ENCODE assay signal across 8 mouse cellular contexts in the genomic region with DNA sequence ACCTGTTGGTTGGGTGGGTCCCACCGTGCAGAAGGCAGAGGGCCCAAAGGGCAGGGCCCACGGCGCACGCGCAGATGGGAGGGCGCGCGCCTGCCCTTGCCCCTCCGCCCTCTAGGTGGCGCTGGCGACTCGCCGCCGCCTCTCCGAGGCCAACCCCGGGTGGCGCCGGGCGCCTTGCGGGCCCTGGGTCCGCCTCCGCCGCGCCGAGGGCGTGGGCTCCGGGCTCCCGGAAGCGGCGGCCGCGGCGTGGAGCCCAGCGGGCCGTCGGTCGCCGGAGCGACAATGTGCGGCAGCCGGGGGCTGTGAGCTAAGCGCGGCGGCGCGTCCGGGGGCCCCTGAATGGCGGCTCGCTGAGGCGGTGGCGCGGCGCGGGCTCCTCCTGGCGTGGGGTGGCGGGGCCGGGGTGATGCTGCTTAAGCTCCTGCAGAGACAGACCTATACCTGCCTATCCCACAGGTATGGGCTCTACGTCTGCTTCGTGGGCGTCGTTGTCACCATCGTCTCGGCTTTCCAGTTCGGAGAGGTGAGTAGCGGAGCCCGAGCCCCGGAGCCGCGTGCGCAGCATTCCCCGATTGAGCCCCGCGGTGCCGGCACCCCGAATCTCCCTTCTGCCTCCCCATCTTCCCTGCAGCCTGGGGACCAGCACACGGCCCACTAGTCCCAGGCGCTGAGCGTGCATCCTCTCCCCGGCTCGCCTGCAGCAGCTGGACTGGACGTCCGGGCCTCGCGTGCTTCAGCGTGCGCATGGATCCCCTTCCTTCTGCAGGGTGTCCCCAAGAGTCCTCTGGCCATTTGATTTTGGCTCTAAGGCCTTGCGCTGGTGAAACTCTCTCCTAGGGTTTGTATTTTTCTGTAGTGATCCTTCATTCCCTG. TPM values are rescaled to one million over a fixed set of nuclear protein-coding genes. Genes with fewer than 3 reads are reported as not detected.
A peak's percentile ranks its signal among the peaks of the same experiment; 100 is the strongest.
DNase-seq lines count a peak whose midpoint lies in the region; ATAC-seq and TF ChIP-seq lines count a peak whose summit lies in the region.

A gene (minus strand): TSS at position 68 of the 873 bp plus-strand sequence.
A gene (plus strand): TSS at position 120 of the 873 bp plus-strand sequence.

- H3K27ac ChIP-seq in hindbrain, postnatal 0 days = peak within 1 kb of the TSS; percentile 85
- peak within 1 kb of the TSS; percentile 92 for H3K27ac ChIP-seq in left cerebral cortex, adult 2 months
- H3K27ac ChIP-seq in macrophage = peak within 1 kb of the TSS; percentile 70

- DNase-seq in WW6 (ENCODE audit: low read depth, low spot score) = peak; percentile 50
- peak; percentile 83 to 92 for DNase-seq in cerebellum, postnatal 4 days (ENCODE audit: low spot score in 2 of 2)
- peak; percentile 76 to 80 for DNase-seq in gastrocnemius, adult 8-10 months (ENCODE audit: low spot score in 2 of 2)
- DNase-seq in hindbrain, postnatal 0 days (ENCODE audit: low spot score) = peak; percentile 91
- peak; percentile 85 to 95 for DNase-seq in left cerebral cortex, adult 2 months (ENCODE audit: extremely low spot score in 1 of 2, low spot score in 2 of 2)
- peak; percentile 78 for DNase-seq in retina, postnatal 7 days (ENCODE audit: low read depth, low spot score)
- peak; percentile 80 to 88 for DNase-seq in urinary bladder, adult 18-20 months (ENCODE audit: low spot score in 2 of 2)

- intact Hi-C loops in left cerebral cortex, adult 2 months (cut with DNase I) = loop anchor here (1.0 to 2.0 kb wide), 4 partner anchors 43 to 352 kb away; a partner anchor contains a TSS

- peak within 1 kb of the TSS; percentile 89 for H3K9ac ChIP-seq in hindbrain, postnatal 0 days (replicated peaks; ENCODE audit: low read length)

- 0% methylated on average over 85 of the region's 87 CpGs for WGBS in hindbrain, postnatal 0 days
- WGBS in macrophage (ENCODE audit: missing documents) = under 1% methylated on average over 51 of the region's 87 CpGs

- peak within 1 kb of the TSS; percentile 74 for H3K4me3 ChIP-seq in hindbrain, postnatal 0 days (ENCODE audit: low read length)
- peak within 1 kb of the TSS; percentile 95 for H3K4me3 ChIP-seq in left cerebral cortex, adult 2 months
- H3K4me3 ChIP-seq in macrophage (ENCODE audit: inconsistent target) = peak within 1 kb of the TSS; percentile 70

- no peaks in the 10 kb centered on the region for H3K9me3 ChIP-seq in hindbrain, postnatal 0 days (ENCODE audit: low read length)

- H3K4me1 ChIP-seq in hindbrain, postnatal 0 days (ENCODE audit: insufficient read depth, low read length) = peaks cover 13% of the 10 kb centered on the region; the same call in 1 of the 2 replicates

- peak within 1 kb of the TSS; percentile 83 for H3K4me2 ChIP-seq in hindbrain, postnatal 0 days (ENCODE audit: low read depth, low read length)

- TF ChIP-seq CTCF in hindbrain, postnatal 0 days (IDR thresholded peaks at IDR 0.05; ENCODE audit: low read depth) = peak; percentile 66
- TF ChIP-seq CTCF in left cerebral cortex, adult 2 months (IDR thresholded peaks at IDR 0.05) = peak; percentile 90

- peak; percentile 89 for ATAC-seq in hindbrain, postnatal 0 days

- H3K79me2 ChIP-seq in macrophage (ENCODE audit: inconsistent target) = peaks cover 50% of the 10 kb centered on the region

- H3K27me3 ChIP-seq in hindbrain, postnatal 0 days (ENCODE audit: insufficient read depth, low read length) = no peaks in the 10 kb centered on the region

- no peaks in the 10 kb centered on the region for H3K36me3 ChIP-seq in hindbrain, postnatal 0 days (ENCODE audit: insufficient read depth, low read length)
- H3K36me3 ChIP-seq in macrophage (ENCODE audit: inconsistent target) = no peaks in the 10 kb centered on the region

RNA-seq across cellular contexts. Expression of the first gene that starts in this region (rescaled TPM):
- total RNA-seq in gastrocnemius, adult 8-10 months (2022) = 1 to 10 TPM in 3 of 4 experiments, under 1 TPM in 1; 0.58 to 3.1 (median 1.4) TPM
- total RNA-seq in hindbrain, postnatal 0 days (2014; rRNA removed) = 0.18 and 0.42 TPM in 2 replicates
- polyA plus RNA-seq in hindbrain, postnatal 0 days (2015; fragmentation: Nextera tagmentation; extraction: Ambion mirVana) = 0.51 and 0.62 TPM in 2 replicates
- 1 to 10 TPM; 1.1 to 1.2 TPM for total RNA-seq in left cerebral cortex, adult 2 months (2021)
- total RNA-seq in macrophage (2018; cell fraction: chromatin; rRNA removed) = 10 to 100 TPM in 23 of 26 experiments, 1 to 10 TPM in 3; 7.2 to 72.1 (median 20.8) TPM
- 10 to 100 TPM; 13.4 to 41.9 (median 20.7) TPM for total RNA-seq in macrophage (2018; cell fraction: cytosol; rRNA removed)
- 100 to 1,000 TPM in 2 of 26 experiments, 10 to 100 TPM in 24; 17.4 to 114 (median 41.6) TPM for total RNA-seq in macrophage (2018; cell fraction: nucleus; rRNA removed)
- polyA plus RNA-seq in macrophage (2018) = 15.4 to 26.6 TPM (median 23.8 TPM) in 3 replicates

RNA-seq across cellular contexts. Expression of the second gene that starts in this region (rescaled TPM):
- 10 to 100 TPM; 20.3 to 23.6 (median 20.9) TPM for total RNA-seq in gastrocnemius, adult 8-10 months (2022)
- 40.5 and 41.2 TPM in 2 replicates for total RNA-seq in hindbrain, postnatal 0 days (2014; rRNA removed)
- polyA plus RNA-seq in hindbrain, postnatal 0 days (2015; fragmentation: Nextera tagmentation; extraction: Ambion mirVana) = 17.9 and 19.0 TPM in 2 replicates
- 10 to 100 TPM; 66.9 to 73.3 TPM for total RNA-seq in left cerebral cortex, adult 2 months (2021)
- 100 to 1,000 TPM in 13 of 26 experiments, 10 to 100 TPM in 13; 28.8 to 151 (median 99.6) TPM for total RNA-seq in macrophage (2018; cell fraction: chromatin; rRNA removed)
- total RNA-seq in macrophage (2018; cell fraction: cytosol; rRNA removed) = 10 to 100 TPM; 32.2 to 72.7 (median 51.5) TPM
- 100 to 1,000 TPM in 5 of 26 experiments, 10 to 100 TPM in 21; 45.1 to 176 (median 89.0) TPM for total RNA-seq in macrophage (2018; cell fraction: nucleus; rRNA removed)
- 34.0 to 83.1 TPM (median 76.6 TPM) in 3 replicates for polyA plus RNA-seq in macrophage (2018)

Comparison
In these comparisons a context has a peak if more than half of its experiments do, and no peak if none do; other contexts are left out.
1. Peak in every context shown above with its lines: DNase-seq, ATAC-seq, H3K4me3 ChIP-seq and H3K27ac ChIP-seq.
2. RNA of the first gene that starts in this region (polyA plus RNA-seq): 15.4 to 26.6 TPM in macrophage; 0.51 to 0.62 TPM in hindbrain, postnatal 0 days; every median in the first group is over 10 times any median in the second.